Mouse (Mus musculus) megakaryocyte-erythroid progenitor cell, adult 5-6 weeks (primary cell): ENCODE results near the gene Kcnh2. TPM values are rescaled to one million over a fixed set of nuclear protein-coding genes. Genes with fewer than 3 reads are reported as not detected.

ENCODE experiments used
- ATAC-seq: replicated peaks from 2 replicates; pipeline ENCODE4 v1.8.0; 2016; ENCODE audit warnings: mild to moderate bottlenecking, inconsistent platforms; ENCODE audit not compliant: severe bottlenecking, poor library complexity, low FRiP score, low TSS enrichment
- total RNA-seq, 2 experiments: library from RNA; stranded (forward) in 1 of 2; stranded (reverse) in 1 of 2; fragments of 200-1000, 215-1000 nt in 1 of 2; fragments of >200 nt in 1 of 2; fragmentation: Nextera tagmentation in 1 of 2; gene quantifications; 2 replicates each; pipeline ENCODE4 v1.2.3; 2014 to 2017

Kcnh2 gene
- total RNA-seq, 2 experiments from 2014 or later: 1.2 TPM; not detected in 1

- ATAC-seq: no peak
These were observed 73.2 kb downstream of the Kcnh2 start for GRCm38 (mm10) chr5:24278206-24278605.

GRCm38 (mm10) chr5:24273683-24274621 is 77.5 kb downstream of the Kcnh2 start:
- no peak for ATAC-seq

- no peak for ATAC-seq
These were observed 80.5 kb downstream of the Kcnh2 start for GRCm38 (mm10) chr5:24270941-24271340.

Other genes starting within 250 kb of the Kcnh2 start
- gene Nupl2, start 186.6 kb downstream of the Kcnh2 start, total RNA-seq (2014; fragmentation: Nextera tagmentation): 24.4 and 29.2 TPM in 2 replicates
- 7.5 and 17.9 TPM in 2 replicates for gene Nupl2, start 186.6 kb downstream of the Kcnh2 start, total RNA-seq (2017)
- not detected in 2 replicates for gene Nos3, start 13.2 kb upstream of the Kcnh2 start, total RNA-seq (2014; fragmentation: Nextera tagmentation)
- gene Nos3, start 13.2 kb upstream of the Kcnh2 start, total RNA-seq (2017): 0.23 TPM in 1 of 2 replicates, not detected in the other
- gene Atg9b, start 40.5 kb upstream of the Kcnh2 start, total RNA-seq (2014; fragmentation: Nextera tagmentation): 1.9 and 5.2 TPM in 2 replicates
- 1.1 and 7.3 TPM in 2 replicates for gene Atg9b, start 40.5 kb upstream of the Kcnh2 start, total RNA-seq (2017)
- gene Abcb8, start 42.1 kb upstream of the Kcnh2 start, total RNA-seq (2014; fragmentation: Nextera tagmentation): 59.4 and 83.4 TPM in 2 replicates
- gene Abcb8, start 42.1 kb upstream of the Kcnh2 start, total RNA-seq (2017): 8.3 and 24.8 TPM in 2 replicates
- 1.4 TPM in 1 of 2 replicates, not detected in the other for gene Asic3, start 61.8 kb upstream of the Kcnh2 start, total RNA-seq (2014; fragmentation: Nextera tagmentation)
- gene Asic3, start 61.8 kb upstream of the Kcnh2 start, total RNA-seq (2017): not detected in 2 replicates
- gene Cdk5, start 71.9 kb upstream of the Kcnh2 start, total RNA-seq (2014; fragmentation: Nextera tagmentation): 25.5 and 31.7 TPM in 2 replicates
- 15.0 and 26.5 TPM in 2 replicates for gene Cdk5, start 71.9 kb upstream of the Kcnh2 start, total RNA-seq (2017)
- gene Slc4a2, start 72.2 kb upstream of the Kcnh2 start, total RNA-seq (2014; fragmentation: Nextera tagmentation): 22.8 and 24.7 TPM in 2 replicates
- gene Slc4a2, start 72.2 kb upstream of the Kcnh2 start, total RNA-seq (2017): 15.5 and 16.4 TPM in 2 replicates
- 101 and 135 TPM in 2 replicates for gene Fastk, start 93.7 kb upstream of the Kcnh2 start, total RNA-seq (2014; fragmentation: Nextera tagmentation)
- 14.1 and 30.4 TPM in 2 replicates for gene Fastk, start 93.7 kb upstream of the Kcnh2 start, total RNA-seq (2017)
- gene Tmub1, start 96.2 kb upstream of the Kcnh2 start, total RNA-seq (2014; fragmentation: Nextera tagmentation): 10.5 and 11.4 TPM in 2 replicates
- 5.6 and 6.2 TPM in 2 replicates for gene Tmub1, start 96.2 kb upstream of the Kcnh2 start, total RNA-seq (2017)
- 36.5 and 53.3 TPM in 2 replicates for gene Agap3, start 100.6 kb upstream of the Kcnh2 start, total RNA-seq (2014; fragmentation: Nextera tagmentation)
- 21.7 and 33.3 TPM in 2 replicates for gene Agap3, start 100.6 kb upstream of the Kcnh2 start, total RNA-seq (2017)
- gene Gbx1, start 175.6 kb upstream of the Kcnh2 start, total RNA-seq (2014; fragmentation: Nextera tagmentation): not detected in 2 replicates
- gene Gbx1, start 175.6 kb upstream of the Kcnh2 start, total RNA-seq (2017): not detected in 2 replicates
- gene Asb10, start 189.4 kb upstream of the Kcnh2 start, total RNA-seq (2014; fragmentation: Nextera tagmentation): not detected in 2 replicates
- not detected in 2 replicates for gene Asb10, start 189.4 kb upstream of the Kcnh2 start, total RNA-seq (2017)
- gene 4931409K22Rik, start 205.2 kb upstream of the Kcnh2 start, total RNA-seq (2014; fragmentation: Nextera tagmentation): not detected in 2 replicates
- gene 4931409K22Rik, start 205.2 kb upstream of the Kcnh2 start, total RNA-seq (2017): not detected in 2 replicates
- gene Abcf2, start 225.9 kb upstream of the Kcnh2 start, total RNA-seq (2014; fragmentation: Nextera tagmentation): 70.2 and 80.7 TPM in 2 replicates
- 122 and 164 TPM in 2 replicates for gene Abcf2, start 225.9 kb upstream of the Kcnh2 start, total RNA-seq (2017)
- gene Chpf2, start 235.1 kb upstream of the Kcnh2 start, total RNA-seq (2014; fragmentation: Nextera tagmentation): 12.0 and 14.7 TPM in 2 replicates
- gene Chpf2, start 235.1 kb upstream of the Kcnh2 start, total RNA-seq (2017): 14.5 and 22.5 TPM in 2 replicates